Mouse (Mus musculus) testis, adult 2 months (tissue): Measurements from ENCODE around the gene Cdhr5. TPM values are rescaled to one million over a fixed set of nuclear protein-coding genes. Genes with fewer than 3 reads are reported as not detected.

ENCODE experiments used
- H3K27ac ChIP-seq: fragments of 200-500 bp; 2 replicates; pipeline ENCODE4 v1.5.1; 2012; ENCODE audit warnings: low read depth, low read length; ENCODE audit not compliant: control insufficient read depth, insufficient read depth
- H3K27me3 ChIP-seq: fragments of 200-500 bp; 2 replicates; pipeline ENCODE4 v1.6.1; 2012; ENCODE audit warnings: mild to moderate bottlenecking, low read length, moderate library complexity; ENCODE audit not compliant: control insufficient read depth, insufficient read depth
- H3K36me3 ChIP-seq: fragments of 200-500 bp; 2 replicates; pipeline ENCODE4 v1.6.1; 2012; ENCODE audit warnings: mild to moderate bottlenecking, low read length; ENCODE audit not compliant: control insufficient read depth, insufficient read depth
- H3K4me1 ChIP-seq: fragments of 200-500 bp; 2 replicates; pipeline ENCODE4 v1.6.1; 2012; ENCODE audit warnings: low read length; ENCODE audit not compliant: control insufficient read depth, insufficient read depth
- H3K4me3 ChIP-seq: fragments of 200-500 bp; 2 replicates; pipeline ENCODE4 v1.5.1; 2012; ENCODE audit warnings: low read depth, mild to moderate bottlenecking, low read length, moderate library complexity, mixed read lengths; ENCODE audit not compliant: control insufficient read depth
- CTCF ChIP-seq: fragments of 200-500 bp; IDR thresholded peaks from 2 replicates; pipeline ENCODE4 v1.5.1; 2012; ENCODE audit warnings: low read depth, mild to moderate bottlenecking, inconsistent platforms, low read length, moderate library complexity; ENCODE audit not compliant: control insufficient read depth, insufficient read depth, insufficient replicate concordance
- POLR2A ChIP-seq: fragments of 200-500 bp; IDR thresholded peaks from 2 replicates; pipeline ENCODE4 v1.6.1; 2012; ENCODE audit warnings: low read depth, mild to moderate bottlenecking, inconsistent platforms, low read length, moderate library complexity; ENCODE audit not compliant: control insufficient read depth
- polyA plus RNA-seq: library from polyadenylated mRNA; depleted of rRNA; stranded (reverse); fragments of >200 nt; gene quantifications from 2 replicates; pipeline ENCODE4 v1.2.3, GENCODE M21; 2012

Cdhr5 gene
- polyA plus RNA-seq, 1 experiment = 0.91 TPM

DNA sequence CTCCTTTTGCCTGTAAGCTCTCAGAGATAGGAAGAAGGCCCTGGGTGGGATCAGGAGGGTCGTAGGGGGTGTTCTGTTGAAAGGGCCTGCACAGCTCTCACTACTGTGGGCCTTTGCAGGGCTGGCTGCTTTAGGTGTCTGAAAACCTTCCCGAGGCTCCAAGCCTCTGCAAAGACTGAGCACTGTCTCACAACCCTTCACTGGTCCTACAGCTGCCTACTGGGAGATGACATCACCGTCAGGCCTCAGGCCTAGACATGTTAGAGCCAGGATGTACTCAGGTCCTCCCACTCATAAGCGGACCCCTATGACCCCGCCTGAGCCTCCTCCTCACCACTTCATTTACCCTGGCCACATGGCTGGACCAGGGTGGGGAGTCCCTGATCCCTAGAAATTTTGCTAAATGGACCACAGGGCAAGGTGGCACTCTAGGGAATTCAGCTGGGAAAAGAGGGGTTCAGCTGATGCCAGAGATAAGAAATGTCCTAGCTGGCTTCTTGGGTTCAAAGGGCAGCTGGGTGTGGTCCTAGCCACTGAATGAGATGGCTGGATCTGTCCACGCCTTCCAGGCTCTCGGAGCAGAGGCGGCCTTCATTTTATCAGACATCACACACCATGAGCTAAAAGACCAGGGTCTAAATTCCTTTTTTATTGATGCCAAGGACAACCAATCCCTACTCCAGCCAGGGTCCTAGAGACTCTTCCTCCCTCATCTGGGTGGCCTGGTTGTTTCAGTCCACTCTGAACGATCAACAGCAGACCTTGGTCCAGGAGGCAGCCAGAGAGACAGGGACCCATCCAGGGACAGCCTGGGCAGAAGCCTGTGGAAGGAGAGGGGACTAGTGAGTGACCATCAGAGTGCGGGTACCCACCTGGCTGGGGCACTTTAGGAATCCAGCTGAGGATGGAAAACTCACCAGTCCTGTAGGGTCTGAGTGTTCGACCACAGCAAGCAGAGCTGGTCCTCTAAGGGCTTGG lies 1.4 kb upstream of the Cdhr5 start:
- H3K4me3 ChIP-seq = no peak overlapping the region; the same call in 1 of the 2 replicates

DNA sequence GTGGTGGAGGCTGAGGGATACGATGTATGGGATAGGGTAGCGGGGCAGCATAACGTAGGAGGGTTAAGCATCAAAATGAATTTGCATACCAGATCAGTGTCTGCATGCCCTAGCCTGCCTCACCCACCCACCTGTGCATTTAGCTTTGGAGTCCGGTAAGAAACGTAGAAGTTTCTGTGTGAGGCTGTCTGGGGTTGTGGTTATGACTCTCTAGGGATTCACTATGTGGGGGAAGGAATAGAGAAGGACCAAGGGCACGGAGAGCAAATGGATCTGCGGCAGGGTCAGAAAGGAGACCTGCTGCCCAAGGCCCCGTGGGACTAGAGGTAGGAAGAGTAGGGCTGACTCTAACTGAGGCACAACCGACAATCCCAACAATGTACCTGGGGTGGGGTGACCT lies 1.2 kb downstream of the Cdhr5 start:
- H3K4me3 ChIP-seq = no peak overlapping the region
- H3K4me1 ChIP-seq = peaks cover 9% of the 10 kb centered on the region
- no peaks in the 10 kb centered on the region for H3K36me3 ChIP-seq
- no peak overlapping the region for H3K27ac ChIP-seq
- TF ChIP-seq POLR2A (no peak), CTCF (no peak)
- no peaks in the 10 kb centered on the region for H3K27me3 ChIP-seq

More for the DNA sequence above, 1.4 kb upstream of the Cdhr5 start:
- Histone ChIP-seq H3K36me3 (no peaks in the 10 kb centered on the region), H3K27me3 (no peaks in the 10 kb centered on the region), H3K4me1 (peaks cover 9% of the 10 kb centered on the region), H3K27ac (no peak overlapping the region)
- TF ChIP-seq POLR2A (no peak), CTCF (no peak)

DNA sequence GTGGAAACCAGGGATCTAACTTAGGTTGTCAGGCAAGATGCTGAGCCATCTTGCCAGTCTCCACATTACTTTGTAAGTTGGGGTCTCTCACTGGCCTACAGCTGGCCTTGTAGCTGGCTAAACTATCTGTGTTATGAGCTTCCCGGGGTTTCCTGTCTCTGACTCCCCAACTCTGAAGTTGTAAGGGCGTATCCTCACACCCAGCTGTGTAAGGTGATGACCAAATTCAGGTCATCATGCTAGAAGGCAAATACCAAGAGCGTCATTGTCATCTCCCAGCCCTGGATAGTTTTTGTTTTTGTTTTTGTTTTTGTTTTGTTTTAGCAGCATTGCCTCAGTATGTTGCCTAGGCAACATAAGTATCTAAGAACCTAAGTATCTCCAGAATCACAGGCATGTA lies 6.0 kb downstream of the Cdhr5 start:
- Histone ChIP-seq H3K4me1 (peaks cover 15% of the 10 kb centered on the region), H3K4me3 (no peak overlapping the region), H3K27me3 (no peaks in the 10 kb centered on the region), H3K36me3 (no peaks in the 10 kb centered on the region), H3K27ac (no peak overlapping the region)
- TF ChIP-seq POLR2A (no peak), CTCF (no peak)

DNA sequence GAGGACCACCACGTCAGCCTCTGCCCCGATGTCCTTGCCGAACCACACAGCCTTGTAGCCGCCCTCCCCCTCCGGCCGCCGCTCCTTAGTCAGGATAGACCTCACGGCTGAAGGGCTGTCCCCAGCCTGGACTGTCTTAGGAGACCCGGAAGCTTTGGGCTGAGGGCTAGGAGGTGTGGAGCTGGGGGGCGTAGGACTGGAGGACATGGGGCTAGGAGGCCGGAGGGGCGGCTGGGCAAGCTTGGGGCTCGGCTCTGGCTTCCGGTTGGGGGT lies 7.4 kb downstream of the Cdhr5 start:
- Histone ChIP-seq H3K27me3 (no peaks in the 10 kb centered on the region), H3K4me1 (peaks cover 15% of the 10 kb centered on the region), H3K27ac (no peak overlapping the region), H3K4me3 (peak overlapping the region; percentile 65), H3K36me3 (no peaks in the 10 kb centered on the region)
- TF ChIP-seq CTCF (no peak; the same call in 1 of the 2 replicates), POLR2A (no peak)

DNA sequence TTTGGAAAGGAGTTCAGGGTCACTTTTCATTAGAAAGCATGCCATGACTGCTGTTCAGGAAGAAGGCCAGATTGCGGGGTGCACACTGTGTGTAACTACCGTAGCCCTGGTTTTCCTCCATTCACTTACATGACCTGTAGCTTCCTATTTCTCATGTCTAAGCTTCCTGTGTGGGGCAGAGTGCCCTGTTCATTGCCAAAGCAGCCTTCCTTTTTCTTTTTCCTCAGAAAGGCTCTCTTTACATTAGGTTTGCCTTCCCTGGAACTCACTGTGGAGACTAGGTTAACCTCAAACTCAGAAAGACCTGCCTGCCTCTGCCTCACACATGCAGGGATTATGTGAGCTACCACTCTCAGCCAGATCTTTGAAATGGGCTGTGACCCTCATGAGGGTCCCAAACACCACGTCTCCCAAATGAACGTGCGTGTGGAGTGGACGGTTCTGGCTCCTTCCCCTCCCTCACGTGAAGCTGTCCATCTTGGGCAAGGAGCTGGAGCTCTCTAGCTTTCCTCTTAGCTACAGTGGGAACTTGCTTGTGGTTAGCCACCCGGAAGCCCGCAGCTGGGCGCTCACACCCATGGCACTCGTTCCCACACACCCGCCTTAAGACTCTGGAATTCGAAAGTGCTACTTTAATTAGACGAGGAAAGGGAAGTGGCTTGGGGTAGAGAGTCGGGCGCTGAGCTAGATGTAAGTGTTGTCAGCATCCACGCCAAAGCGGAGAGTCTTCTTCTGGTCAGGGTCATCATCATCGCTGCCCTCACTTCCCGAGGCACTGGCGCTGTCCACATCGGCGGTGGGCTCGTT lies 7.9 kb downstream of the Cdhr5 start:
- H3K27ac ChIP-seq = no peak overlapping the region
- no peaks in the 10 kb centered on the region for H3K27me3 ChIP-seq
- H3K4me3 ChIP-seq = peak overlapping the region; percentile 65
- no peaks in the 10 kb centered on the region for H3K36me3 ChIP-seq
- TF ChIP-seq CTCF (no peak), POLR2A (no peak)
- peaks cover 15% of the 10 kb centered on the region for H3K4me1 ChIP-seq

DNA sequence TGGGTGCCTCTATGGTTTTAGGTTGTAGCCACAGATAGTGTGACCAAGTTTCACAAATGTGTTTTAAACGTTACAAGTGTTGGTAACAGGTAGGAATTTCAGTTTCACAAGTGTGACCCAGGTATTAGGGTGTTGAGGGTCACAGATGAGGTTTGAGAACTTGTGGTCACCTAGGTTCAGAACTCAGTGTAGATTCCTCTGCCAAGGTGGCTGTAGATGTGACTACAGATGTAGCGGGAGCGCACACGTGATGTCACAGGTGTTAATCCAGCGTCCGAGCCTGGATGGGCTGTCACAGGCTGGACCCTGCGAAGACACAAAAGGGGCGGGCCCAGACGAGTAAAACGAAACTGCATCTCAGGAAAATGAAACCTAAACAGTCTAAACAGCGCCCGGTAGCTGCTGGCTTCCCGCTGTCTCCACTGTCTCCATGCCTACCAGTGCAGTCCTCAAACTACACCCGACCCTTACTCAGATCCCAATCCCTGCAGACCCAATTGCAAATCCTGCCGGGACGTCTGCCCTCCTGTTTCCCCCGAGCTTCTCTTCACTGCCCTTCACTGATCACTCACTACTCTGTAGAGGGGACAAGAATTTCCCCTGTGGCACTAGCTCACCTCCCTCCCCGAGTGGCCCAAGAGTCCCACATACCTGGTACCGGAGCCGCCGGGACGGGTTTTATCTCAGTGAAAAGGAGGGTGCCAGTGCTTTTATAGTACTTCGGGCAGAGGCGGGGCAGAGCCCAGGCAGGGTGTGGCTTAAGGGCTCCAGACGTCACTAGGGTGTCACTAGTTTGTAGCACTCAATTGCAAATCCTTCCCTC lies 10.6 kb downstream of the Cdhr5 start, which contains the start of gene Irf7:
TSS of gene Irf7 (minus strand) at position 743 of the 823 bp plus-strand sequence.
- peak within 1 kb of the TSS; percentile 58 for H3K4me3 ChIP-seq
- H3K4me1 ChIP-seq = peaks cover 15% of the 10 kb centered on the region
- H3K27me3 ChIP-seq = no peaks in the 10 kb centered on the region
- peaks cover 3% of the 10 kb centered on the region for H3K36me3 ChIP-seq
- H3K27ac ChIP-seq = no peak within 1 kb of the TSS
- TF ChIP-seq CTCF (no peak), POLR2A (peak; percentile 56; the same call in 1 of the 2 replicates)
